Comparison of ENCODE assay signal across 15 mouse cellular contexts in the genomic region with DNA sequence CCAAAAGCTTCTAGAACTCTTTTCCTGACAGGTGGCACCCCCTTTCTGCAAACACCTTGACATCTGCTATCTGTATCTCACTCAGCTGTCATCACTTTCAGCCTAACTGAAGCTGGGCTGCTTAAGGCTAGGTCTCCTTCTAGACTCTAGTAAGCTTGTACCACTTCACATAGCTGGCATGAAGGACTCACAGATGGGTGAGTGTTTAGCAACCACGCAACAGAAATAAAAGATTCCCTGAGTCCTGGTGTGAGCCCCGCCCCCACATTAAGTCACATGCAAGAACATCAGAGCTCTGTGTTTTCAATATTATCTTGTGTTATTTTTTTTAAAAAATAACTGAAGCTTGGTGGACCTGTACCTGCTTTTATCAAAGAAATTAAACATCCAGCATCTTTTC.
"Had no signal": no experiment of that assay in that cellular context is flagged by ENCODE, and none has a peak within 500 bp of the region (broad histone marks: within the 10 kb centered on the region; RNA-seq: fewer than 3 reads in every experiment).

No protein-coding gene starts in this region.

- H3K9me3 ChIP-seq: intestine, embryonic 15.5 days; limb, embryonic 12.5 days; liver, embryonic 13.5 days; lung, embryonic 15.5 days; megakaryocyte, embryonic 14.5 days; midbrain, embryonic 12.5 days had no signal

- H3K27ac ChIP-seq: hindbrain, postnatal 0 days; intestine, embryonic 15.5 days; limb, embryonic 12.5 days; liver, embryonic 13.5 days; lung, embryonic 15.5 days; macrophage; midbrain, embryonic 12.5 days; stomach, postnatal 0 days had no signal

- H3K4me1 ChIP-seq: intestine, embryonic 15.5 days; limb, embryonic 12.5 days; liver, embryonic 13.5 days; lung, embryonic 15.5 days; midbrain, embryonic 12.5 days had no signal

- H3K36me3 ChIP-seq: intestine, embryonic 15.5 days; limb, embryonic 12.5 days; liver, embryonic 13.5 days; lung, embryonic 15.5 days; midbrain, embryonic 12.5 days had no signal

- H3K9ac ChIP-seq: intestine, embryonic 15.5 days; limb, embryonic 12.5 days; liver, embryonic 13.5 days; liver, postnatal 0 days; lung, embryonic 15.5 days; midbrain, embryonic 12.5 days had no signal

- H3K27me3 ChIP-seq: intestine, embryonic 15.5 days; limb, embryonic 12.5 days; liver, embryonic 13.5 days; lung, embryonic 15.5 days; midbrain, embryonic 12.5 days had no signal

- H3K4me3 ChIP-seq: intestine, embryonic 15.5 days; limb, embryonic 12.5 days; liver, embryonic 13.5 days; lung, embryonic 15.5 days; megakaryocyte, embryonic 14.5 days; midbrain, embryonic 12.5 days had no signal

- DNase-seq: kidney, adult 8-10 months; kidney, postnatal 25 days; liver; liver, embryonic 13.5 days; liver, postnatal 0 days; lung, postnatal 14 days; thymus, postnatal 4 days had no signal

- ATAC-seq: hindbrain, postnatal 0 days; intestine, embryonic 15.5 days; liver, postnatal 0 days had no signal

- H3K4me2 ChIP-seq: intestine, embryonic 15.5 days; limb, embryonic 12.5 days; liver, embryonic 13.5 days; lung, embryonic 15.5 days; midbrain, embryonic 12.5 days had no signal
